Mouse (Mus musculus): ENCODE measurements around the gene Snd1. TPM values are rescaled to one million over a fixed set of nuclear protein-coding genes. Genes with fewer than 3 reads are reported as not detected.

Gene Snd1
- polyA plus RNA-seq, 1 experiment from 2014 or later = 129 TPM

DNA sequence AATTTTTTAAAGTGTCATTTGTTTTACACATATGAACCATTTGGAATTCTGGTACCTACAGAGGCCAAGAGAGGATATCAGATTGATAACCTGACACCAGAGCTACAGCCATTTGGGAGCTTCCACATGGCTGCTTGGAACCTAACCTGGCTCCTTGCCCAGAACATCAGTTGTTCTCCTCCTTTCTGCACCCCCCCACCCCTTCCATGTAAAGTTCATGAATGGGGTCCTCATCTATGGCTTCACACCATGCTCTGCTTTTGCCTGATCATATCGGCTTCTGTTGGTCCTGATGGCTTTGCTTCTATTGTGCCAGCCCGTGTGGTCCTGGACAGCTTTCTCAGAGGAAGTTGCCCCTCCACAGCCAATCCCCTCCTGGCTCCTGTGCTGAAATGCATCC, 156.0 kb downstream of the Snd1 start:
- Histone ChIP-seq H3K4me3 (replicated peaks) (no peak overlapping the region), H3K4me2 (no peak overlapping the region), H3K27ac (no peak overlapping the region), H3K4me1 (peaks cover 12% of the 10 kb centered on the region; the same call in 1 of the 2 replicates), H3K9ac (no peak overlapping the region), H3K9me3 (replicated peaks) (no peaks in the 10 kb centered on the region), H3K27me3 (no peaks in the 10 kb centered on the region), H3K36me3 (peaks cover 18% of the 10 kb centered on the region)
- no peak for ATAC-seq (replicated peaks; ENCODE audit: low FRiP score)
- 76% methylated on average over 2 of the region's 2 CpGs for WGBS

GRCm38 (mm10) chr6:28633120-28633519, 158.2 kb downstream of the Snd1 start:
- Histone ChIP-seq H3K36me3 (no peaks in the 10 kb centered on the region), H3K9me3 (replicated peaks) (no peaks in the 10 kb centered on the region), H3K9ac (no peak overlapping the region), H3K4me2 (no peak overlapping the region), H3K4me1 (peaks cover 12% of the 10 kb centered on the region; the same call in 1 of the 2 replicates), H3K27ac (0 out of 2 replicates have a peak overlapping the region, but pooled peaks have one; percentile 27), H3K4me3 (replicated peaks) (no peak overlapping the region), H3K27me3 (no peaks in the 10 kb centered on the region)
- WGBS = 47% methylated on average over 2 of the region's 2 CpGs
- no peak for ATAC-seq (replicated peaks; ENCODE audit: low FRiP score)

DNA sequence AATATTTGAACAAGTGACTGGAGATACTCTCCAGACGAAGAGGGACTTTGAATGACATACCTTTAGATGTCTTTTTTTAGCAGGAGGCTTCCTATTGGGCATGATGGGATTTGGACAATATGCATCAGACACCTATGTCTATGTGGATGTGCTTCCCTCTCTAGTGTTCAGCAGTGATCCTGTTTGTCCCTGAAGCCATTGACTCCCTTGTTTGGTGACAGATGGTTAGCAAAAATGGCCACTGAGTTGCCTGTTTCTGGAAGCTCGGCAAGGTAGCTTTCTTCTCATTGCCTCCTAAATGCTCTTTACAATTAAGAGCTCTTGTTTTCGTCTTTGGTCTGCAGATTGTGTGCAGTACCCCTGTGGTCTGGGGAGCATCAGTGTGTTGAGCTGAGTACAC, 158.7 kb downstream of the Snd1 start:
- Histone ChIP-seq H3K9ac (no peak overlapping the region), H3K4me2 (no peak overlapping the region), H3K9me3 (replicated peaks) (no peaks in the 10 kb centered on the region), H3K4me3 (replicated peaks) (no peak overlapping the region), H3K27ac (no peak overlapping the region), H3K36me3 (no peaks in the 10 kb centered on the region), H3K27me3 (no peaks in the 10 kb centered on the region), H3K4me1 (peaks cover 12% of the 10 kb centered on the region; the same call in 1 of the 2 replicates)
- WGBS = 63% methylated on average over 3 of the region's 3 CpGs
- no peak for ATAC-seq (replicated peaks; ENCODE audit: low FRiP score)

GRCm38 (mm10) chr6:28635092-28635491, 160.2 kb downstream of the Snd1 start:
- Histone ChIP-seq H3K4me1 (peaks cover 12% of the 10 kb centered on the region; the same call in 1 of the 2 replicates), H3K4me3 (replicated peaks) (no peak overlapping the region), H3K4me2 (no peak overlapping the region), H3K27ac (no peak overlapping the region), H3K9ac (no peak overlapping the region), H3K27me3 (no peaks in the 10 kb centered on the region), H3K9me3 (replicated peaks) (no peaks in the 10 kb centered on the region), H3K36me3 (no peaks in the 10 kb centered on the region)
- 0 out of 2 replicates have a peak, but pooled peaks have one; percentile 22 for ATAC-seq (replicated peaks; ENCODE audit: low FRiP score)
- 58% methylated on average over 1 of the region's 1 CpGs for WGBS

- Histone ChIP-seq H3K27me3 (no peaks in the 10 kb centered on the region), H3K4me2 (no peak overlapping the region), H3K9ac (no peak overlapping the region), H3K27ac (no peak overlapping the region), H3K4me3 (replicated peaks) (no peak overlapping the region), H3K36me3 (no peaks in the 10 kb centered on the region), H3K9me3 (replicated peaks) (no peaks in the 10 kb centered on the region), H3K4me1 (peaks cover 12% of the 10 kb centered on the region; the same call in 1 of the 2 replicates)
- WGBS = 69% methylated on average over 6 of the region's 6 CpGs
- ATAC-seq (replicated peaks; ENCODE audit: low FRiP score) = no peak
Observed at GRCm38 (mm10) chr6:28635531-28636348, 160.8 kb downstream of the Snd1 start.

- Histone ChIP-seq H3K36me3 (no peaks in the 10 kb centered on the region), H3K9ac (no peak overlapping the region), H3K27me3 (no peaks in the 10 kb centered on the region), H3K27ac (no peak overlapping the region), H3K4me3 (replicated peaks) (no peak overlapping the region), H3K9me3 (replicated peaks) (no peaks in the 10 kb centered on the region), H3K4me1 (peaks cover 8% of the 10 kb centered on the region; the same call in 1 of the 2 replicates), H3K4me2 (no peak overlapping the region)
- WGBS = 89% methylated on average over 5 of the region's 5 CpGs
- ATAC-seq (replicated peaks; ENCODE audit: low FRiP score) = no peak
Observed at GRCm38 (mm10) chr6:28640088-28640487, 165.1 kb downstream of the Snd1 start.

DNA sequence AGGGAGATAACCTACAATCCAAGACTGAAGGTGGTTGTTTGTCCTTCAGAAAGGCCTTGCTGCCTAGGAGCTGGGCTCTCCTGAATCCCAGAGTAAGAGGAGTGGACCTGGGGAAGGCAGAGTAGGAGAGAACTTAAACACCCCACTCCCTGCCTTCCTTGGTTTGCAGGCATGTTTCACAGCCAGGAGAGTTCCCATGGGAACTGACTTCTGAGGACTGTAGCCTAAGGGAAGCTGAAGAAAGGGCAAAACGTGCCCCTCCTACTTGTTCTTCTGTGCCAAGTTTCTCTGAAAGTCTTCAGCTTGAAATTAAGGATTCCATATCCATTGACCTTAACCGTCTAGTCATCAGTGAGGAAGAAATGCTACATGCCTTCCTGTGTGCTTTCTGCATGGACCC, 168.0 kb downstream of the Snd1 start:
- no peaks in the 10 kb centered on the region for H3K36me3 ChIP-seq
- 0 out of 2 replicates have a peak, but pooled peaks cover 5% of the 10 kb centered on the region for H3K4me1 ChIP-seq
- 51% methylated on average over 2 of the region's 2 CpGs for WGBS
- H3K27me3 ChIP-seq = no peaks in the 10 kb centered on the region
- H3K9ac ChIP-seq = no peak overlapping the region
- H3K4me2 ChIP-seq = no peak overlapping the region
- no peak overlapping the region for H3K4me3 ChIP-seq (replicated peaks)
- no peak for ATAC-seq (replicated peaks; ENCODE audit: low FRiP score)
- no peak overlapping the region for H3K27ac ChIP-seq
- no peaks in the 10 kb centered on the region for H3K9me3 ChIP-seq (replicated peaks)

- Histone ChIP-seq H3K4me1 (0 out of 2 replicates have a peak, but pooled peaks cover 5% of the 10 kb centered on the region), H3K36me3 (no peaks in the 10 kb centered on the region), H3K27me3 (no peaks in the 10 kb centered on the region), H3K9me3 (replicated peaks) (no peaks in the 10 kb centered on the region), H3K27ac (no peak overlapping the region), H3K4me2 (no peak overlapping the region), H3K4me3 (replicated peaks) (no peak overlapping the region), H3K9ac (no peak overlapping the region)
- ATAC-seq (replicated peaks; ENCODE audit: low FRiP score) = no peak
Observed at GRCm38 (mm10) chr6:28645231-28645630, 170.3 kb downstream of the Snd1 start.

DNA sequence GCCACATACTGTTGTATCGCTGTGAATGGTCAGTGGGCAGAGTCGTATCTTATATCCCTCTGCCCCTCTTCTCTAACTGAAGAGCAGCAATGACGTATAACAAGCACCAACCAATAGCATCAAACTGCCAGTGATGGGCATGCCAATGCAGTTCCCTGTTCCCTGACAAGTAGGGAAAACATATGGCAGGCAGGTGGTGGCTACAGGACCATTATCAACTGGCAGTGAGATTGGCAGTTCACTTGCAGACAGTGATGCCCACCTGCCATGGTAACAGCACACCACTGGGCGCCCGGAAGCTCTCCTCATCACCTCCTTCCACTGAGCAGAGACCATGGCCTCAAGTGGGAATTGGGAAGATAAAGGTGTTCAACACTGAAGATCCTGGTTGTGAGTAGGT, 181.6 kb downstream of the Snd1 start:
- H3K4me2 ChIP-seq = no peak overlapping the region
- H3K27me3 ChIP-seq = no peaks in the 10 kb centered on the region
- 0 out of 2 replicates have a peak, but pooled peaks cover 3% of the 10 kb centered on the region for H3K36me3 ChIP-seq
- 96% methylated on average over 5 of the region's 5 CpGs for WGBS
- no peak overlapping the region for H3K4me3 ChIP-seq (replicated peaks)
- H3K9ac ChIP-seq = no peak overlapping the region
- no peak overlapping the region for H3K27ac ChIP-seq
- no peaks in the 10 kb centered on the region for H3K9me3 ChIP-seq (replicated peaks)
- no peaks in the 10 kb centered on the region for H3K4me1 ChIP-seq
- no peak for ATAC-seq (replicated peaks; ENCODE audit: low FRiP score)

DNA sequence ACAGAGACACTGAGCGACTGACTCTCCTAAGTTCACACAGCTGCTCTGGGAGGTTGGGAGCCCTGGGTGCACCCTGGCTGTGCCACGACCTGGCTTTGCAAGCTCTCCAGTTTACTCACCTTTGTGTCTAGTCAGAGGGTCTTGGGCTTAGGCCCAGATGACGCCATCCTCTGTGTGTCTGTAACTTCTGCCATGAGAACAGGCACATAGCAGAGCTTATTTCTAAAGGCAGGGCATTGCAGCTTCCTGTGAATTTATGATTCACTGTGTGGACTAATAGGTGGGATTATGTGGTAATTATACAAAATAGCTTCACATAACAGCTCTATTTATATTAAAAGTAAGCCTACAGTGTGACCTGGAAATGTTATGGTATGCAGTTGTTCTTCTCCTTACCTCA, 188.1 kb downstream of the Snd1 start:
- Histone ChIP-seq H3K27ac (no peak overlapping the region), H3K4me2 (no peak overlapping the region), H3K9ac (no peak overlapping the region), H3K4me3 (replicated peaks) (no peak overlapping the region), H3K27me3 (no peaks in the 10 kb centered on the region), H3K4me1 (no peaks in the 10 kb centered on the region), H3K9me3 (replicated peaks) (no peaks in the 10 kb centered on the region), H3K36me3 (0 out of 2 replicates have a peak, but pooled peaks cover 3% of the 10 kb centered on the region)
- ATAC-seq (replicated peaks; ENCODE audit: low FRiP score) = no peak
- 91% methylated on average over 3 of the region's 3 CpGs for WGBS

DNA sequence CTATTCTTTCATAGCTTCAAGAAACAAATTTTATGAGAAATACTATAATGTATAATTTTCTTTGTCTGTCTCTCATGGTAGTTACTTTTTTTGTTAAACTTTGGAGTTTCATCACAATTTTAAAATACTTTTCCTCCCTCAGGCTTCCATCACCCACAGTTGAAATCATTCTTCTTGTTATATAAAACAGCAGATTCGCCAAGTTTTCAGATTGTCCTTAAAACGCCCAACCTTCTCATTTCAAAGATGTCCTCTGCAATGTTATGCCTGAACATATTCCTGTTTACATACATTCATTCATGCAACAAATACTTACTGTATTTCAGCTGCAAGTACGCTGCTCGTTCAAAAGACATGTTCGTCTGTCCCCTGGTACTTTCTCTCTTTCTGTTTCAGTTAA, 188.7 kb downstream of the Snd1 start:
- no peak overlapping the region for H3K9ac ChIP-seq
- H3K27me3 ChIP-seq = no peaks in the 10 kb centered on the region
- H3K4me2 ChIP-seq = no peak overlapping the region
- no peaks in the 10 kb centered on the region for H3K9me3 ChIP-seq (replicated peaks)
- H3K27ac ChIP-seq = no peak overlapping the region
- 84% methylated on average over 5 of the region's 5 CpGs for WGBS
- H3K4me1 ChIP-seq = no peaks in the 10 kb centered on the region
- H3K4me3 ChIP-seq (replicated peaks) = no peak overlapping the region
- H3K36me3 ChIP-seq = 0 out of 2 replicates have a peak, but pooled peaks cover 3% of the 10 kb centered on the region
- ATAC-seq (replicated peaks; ENCODE audit: low FRiP score) = no peak

DNA sequence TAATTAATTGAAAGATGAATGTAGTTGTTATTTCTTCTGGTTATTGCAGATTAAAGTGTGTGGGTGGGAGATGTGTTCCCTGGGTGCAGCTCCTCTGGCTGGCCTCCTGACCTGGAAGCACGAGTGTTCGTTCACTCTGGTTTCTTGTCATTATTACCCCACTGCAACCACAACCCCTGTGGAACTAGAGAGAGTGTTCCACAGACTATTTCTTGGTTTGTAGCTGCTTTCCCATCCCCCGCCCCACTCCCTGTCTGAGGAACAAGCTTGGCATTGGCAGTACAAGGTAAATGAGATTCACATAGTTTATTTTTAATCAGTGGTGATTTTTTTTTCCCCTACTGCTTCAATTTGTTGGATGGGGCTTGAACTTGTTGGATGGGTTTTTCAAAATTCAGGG, 189.8 kb downstream of the Snd1 start:
- Histone ChIP-seq H3K27ac (no peak overlapping the region), H3K9me3 (replicated peaks) (no peaks in the 10 kb centered on the region), H3K4me1 (no peaks in the 10 kb centered on the region), H3K36me3 (peaks cover 10% of the 10 kb centered on the region), H3K27me3 (no peaks in the 10 kb centered on the region), H3K9ac (no peak overlapping the region), H3K4me2 (no peak overlapping the region), H3K4me3 (replicated peaks) (no peak overlapping the region)
- ATAC-seq (replicated peaks; ENCODE audit: low FRiP score) = no peak
- WGBS = 72% methylated on average over 3 of the region's 3 CpGs

Measured in kidney, embryonic 15.5 days (tissue).